Mouse (Mus musculus): ENCODE data around the gene Clmn. TPM values are rescaled to one million over a fixed set of nuclear protein-coding genes. Genes with fewer than 3 reads are reported as not detected.

Gene Clmn
- polyA plus RNA-seq, 1 experiment from 2014 or later: 2.8 TPM

- Histone ChIP-seq H3K27ac (ENCODE audit: low read depth, low read length) (no peak overlapping the region), H3K4me1 (replicated peaks; ENCODE audit: control insufficient read depth, insufficient read depth, low read length) (peaks cover 7% of the 10 kb centered on the region; the same call in 1 of the 2 replicates), H3K27me3 (ENCODE audit: control insufficient read depth, insufficient read depth, low read length) (no peaks in the 10 kb centered on the region), H3K36me3 (ENCODE audit: control insufficient read depth, insufficient read depth, low read length) (no peaks in the 10 kb centered on the region), H3K4me2 (ENCODE audit: low read depth, low read length, severe bottlenecking) (no peak overlapping the region), H3K4me3 (ENCODE audit: low read depth, low read length) (no peak overlapping the region), H3K9me3 (ENCODE audit: control insufficient read depth, low read length) (no peaks in the 10 kb centered on the region), H3K9ac (ENCODE audit: low read length) (no peak overlapping the region)
- ATAC-seq (replicated peaks; ENCODE audit: low FRiP score): no peak
- WGBS: 75% methylated on average over 4 of the region's 4 CpGs
- no peak for DNase-seq (ENCODE audit: low spot score)
These were observed 20.6 kb downstream of the Clmn start for GRCm38 (mm10) chr12:104844279-104844678.

GRCm38 (mm10) chr12:104841256-104841655 lies 23.6 kb downstream of the Clmn start:
- Histone ChIP-seq H3K4me1 (replicated peaks; ENCODE audit: control insufficient read depth, insufficient read depth, low read length) (peaks cover 7% of the 10 kb centered on the region; the same call in 1 of the 2 replicates), H3K36me3 (ENCODE audit: control insufficient read depth, insufficient read depth, low read length) (no peaks in the 10 kb centered on the region), H3K27me3 (ENCODE audit: control insufficient read depth, insufficient read depth, low read length) (no peaks in the 10 kb centered on the region), H3K27ac (ENCODE audit: low read depth, low read length) (no peak overlapping the region), H3K9me3 (ENCODE audit: control insufficient read depth, low read length) (no peaks in the 10 kb centered on the region), H3K4me3 (ENCODE audit: low read depth, low read length) (no peak overlapping the region), H3K4me2 (ENCODE audit: low read depth, low read length, severe bottlenecking) (no peak overlapping the region), H3K9ac (ENCODE audit: low read length) (no peak overlapping the region)
- 79% methylated on average over 3 of the region's 3 CpGs for WGBS
- ATAC-seq (replicated peaks; ENCODE audit: low FRiP score) (no peak), DNase-seq (ENCODE audit: low spot score) (no peak)

- Histone ChIP-seq H3K9me3 (ENCODE audit: control insufficient read depth, low read length) (no peaks in the 10 kb centered on the region), H3K9ac (ENCODE audit: low read length) (no peak overlapping the region), H3K27ac (ENCODE audit: low read depth, low read length) (no peak overlapping the region), H3K36me3 (ENCODE audit: control insufficient read depth, insufficient read depth, low read length) (no peaks in the 10 kb centered on the region), H3K4me2 (ENCODE audit: low read depth, low read length, severe bottlenecking) (no peak overlapping the region), H3K4me1 (replicated peaks; ENCODE audit: control insufficient read depth, insufficient read depth, low read length) (no peaks in the 10 kb centered on the region), H3K27me3 (ENCODE audit: control insufficient read depth, insufficient read depth, low read length) (no peaks in the 10 kb centered on the region), H3K4me3 (ENCODE audit: low read depth, low read length) (no peak overlapping the region)
- 59% methylated on average over 4 of the region's 4 CpGs for WGBS
- ATAC-seq (replicated peaks; ENCODE audit: low FRiP score) (no peak), DNase-seq (ENCODE audit: low spot score) (no peak)
These were observed 25.9 kb downstream of the Clmn start for GRCm38 (mm10) chr12:104838987-104839386.

GRCm38 (mm10) chr12:104838462-104838861 lies 26.4 kb downstream of the Clmn start:
- DNase-seq (ENCODE audit: low spot score) (no peak), ATAC-seq (replicated peaks; ENCODE audit: low FRiP score) (no peak)
- Histone ChIP-seq H3K36me3 (ENCODE audit: control insufficient read depth, insufficient read depth, low read length) (no peaks in the 10 kb centered on the region), H3K4me3 (ENCODE audit: low read depth, low read length) (no peak overlapping the region), H3K27me3 (ENCODE audit: control insufficient read depth, insufficient read depth, low read length) (no peaks in the 10 kb centered on the region), H3K27ac (ENCODE audit: low read depth, low read length) (no peak overlapping the region), H3K4me1 (replicated peaks; ENCODE audit: control insufficient read depth, insufficient read depth, low read length) (no peaks in the 10 kb centered on the region), H3K9me3 (ENCODE audit: control insufficient read depth, low read length) (no peaks in the 10 kb centered on the region), H3K4me2 (ENCODE audit: low read depth, low read length, severe bottlenecking) (no peak overlapping the region), H3K9ac (ENCODE audit: low read length) (no peak overlapping the region)

GRCm38 (mm10) chr12:104837957-104838401 lies 26.9 kb downstream of the Clmn start:
- no peaks in the 10 kb centered on the region for H3K4me1 ChIP-seq (replicated peaks; ENCODE audit: control insufficient read depth, insufficient read depth, low read length)
- WGBS: 80% methylated on average over 13 of the region's 13 CpGs
- no peaks in the 10 kb centered on the region for H3K9me3 ChIP-seq (ENCODE audit: control insufficient read depth, low read length)
- DNase-seq (ENCODE audit: low spot score) (no peak), ATAC-seq (replicated peaks; ENCODE audit: low FRiP score) (no peak)
- H3K9ac ChIP-seq (ENCODE audit: low read length): no peak overlapping the region
- H3K4me3 ChIP-seq (ENCODE audit: low read depth, low read length): no peak overlapping the region
- no peaks in the 10 kb centered on the region for H3K27me3 ChIP-seq (ENCODE audit: control insufficient read depth, insufficient read depth, low read length)
- no peaks in the 10 kb centered on the region for H3K36me3 ChIP-seq (ENCODE audit: control insufficient read depth, insufficient read depth, low read length)
- no peak overlapping the region for H3K4me2 ChIP-seq (ENCODE audit: low read depth, low read length, severe bottlenecking)
- H3K27ac ChIP-seq (ENCODE audit: low read depth, low read length): no peak overlapping the region

GRCm38 (mm10) chr12:104837111-104837837 lies 27.6 kb downstream of the Clmn start:
- H3K4me2 ChIP-seq (ENCODE audit: low read depth, low read length, severe bottlenecking): no peak overlapping the region
- H3K27me3 ChIP-seq (ENCODE audit: control insufficient read depth, insufficient read depth, low read length): no peaks in the 10 kb centered on the region
- no peak overlapping the region for H3K4me3 ChIP-seq (ENCODE audit: low read depth, low read length)
- DNase-seq (ENCODE audit: low spot score) (no peak), ATAC-seq (replicated peaks; ENCODE audit: low FRiP score) (no peak)
- no peaks in the 10 kb centered on the region for H3K9me3 ChIP-seq (ENCODE audit: control insufficient read depth, low read length)
- WGBS: 84% methylated on average over 2 of the region's 2 CpGs
- H3K9ac ChIP-seq (ENCODE audit: low read length): no peak overlapping the region
- no peaks in the 10 kb centered on the region for H3K4me1 ChIP-seq (replicated peaks; ENCODE audit: control insufficient read depth, insufficient read depth, low read length)
- no peaks in the 10 kb centered on the region for H3K36me3 ChIP-seq (ENCODE audit: control insufficient read depth, insufficient read depth, low read length)
- no peak overlapping the region for H3K27ac ChIP-seq (ENCODE audit: low read depth, low read length)

- no peak for ATAC-seq (replicated peaks; ENCODE audit: low FRiP score)
These were observed 28.6 kb downstream of the Clmn start for GRCm38 (mm10) chr12:104836230-104836629.

GRCm38 (mm10) chr12:104835369-104836094 lies 29.3 kb downstream of the Clmn start:
- H3K9ac ChIP-seq (ENCODE audit: low read length): no peak overlapping the region
- H3K4me1 ChIP-seq (replicated peaks; ENCODE audit: control insufficient read depth, insufficient read depth, low read length): no peaks in the 10 kb centered on the region
- H3K4me3 ChIP-seq (ENCODE audit: low read depth, low read length): no peak overlapping the region
- H3K27me3 ChIP-seq (ENCODE audit: control insufficient read depth, insufficient read depth, low read length): no peaks in the 10 kb centered on the region
- no peaks in the 10 kb centered on the region for H3K9me3 ChIP-seq (ENCODE audit: control insufficient read depth, low read length)
- ATAC-seq (replicated peaks; ENCODE audit: low FRiP score): no peak; the same call in 1 of the 2 replicates
- no peak for DNase-seq (ENCODE audit: low spot score)
- H3K36me3 ChIP-seq (ENCODE audit: control insufficient read depth, insufficient read depth, low read length): no peaks in the 10 kb centered on the region
- no peak overlapping the region for H3K27ac ChIP-seq (ENCODE audit: low read depth, low read length)
- WGBS: 75% methylated on average over 19 of the region's 19 CpGs
- no peak overlapping the region for H3K4me2 ChIP-seq (ENCODE audit: low read depth, low read length, severe bottlenecking)

More at GRCm38 (mm10) chr12:104836230-104836629, 28.6 kb downstream of the Clmn start:
- H3K4me2 ChIP-seq (ENCODE audit: low read depth, low read length, severe bottlenecking): no peak overlapping the region
- 95% methylated on average over 6 of the region's 6 CpGs for WGBS
- H3K36me3 ChIP-seq (ENCODE audit: control insufficient read depth, insufficient read depth, low read length): no peaks in the 10 kb centered on the region
- no peak overlapping the region for H3K4me3 ChIP-seq (ENCODE audit: low read depth, low read length)
- no peak overlapping the region for H3K9ac ChIP-seq (ENCODE audit: low read length)
- no peak for DNase-seq (ENCODE audit: low spot score)
- H3K9me3 ChIP-seq (ENCODE audit: control insufficient read depth, low read length): no peaks in the 10 kb centered on the region
- H3K27ac ChIP-seq (ENCODE audit: low read depth, low read length): no peak overlapping the region
- no peaks in the 10 kb centered on the region for H3K27me3 ChIP-seq (ENCODE audit: control insufficient read depth, insufficient read depth, low read length)
- no peaks in the 10 kb centered on the region for H3K4me1 ChIP-seq (replicated peaks; ENCODE audit: control insufficient read depth, insufficient read depth, low read length)
